21 mouse cellular contexts compared by ENCODE assay signal in genomic region chr14:20796643-20797042, GRCm38 (mm10). TPM values are rescaled to one million over a fixed set of nuclear protein-coding genes. Genes with fewer than 3 reads are reported as not detected.
DNase-seq lines count a peak whose midpoint lies in the region; ATAC-seq and TF ChIP-seq lines count a peak whose summit lies in the region.
"Had no signal": no experiment of that assay in that cellular context is flagged by ENCODE, and none has a peak within 500 bp of the region (broad histone marks: within the 10 kb centered on the region; RNA-seq: fewer than 3 reads in every experiment).

No protein-coding gene starts in this region.

- H3K36me3 ChIP-seq in hindbrain, embryonic 12.5 days, result peaks cover under 1% of the 10 kb centered on the region; the same call in 1 of the 2 replicates
- H3K36me3 ChIP-seq in neural tube, embryonic 13.5 days, result peaks cover 5% of the 10 kb centered on the region
- peaks cover 10% of the 10 kb centered on the region for H3K36me3 ChIP-seq in limb, embryonic 10.5 days
- H3K36me3 ChIP-seq: liver, embryonic 15.5 days had no signal

- ATAC-seq in hindbrain, embryonic 12.5 days (ENCODE audit: low FRiP score), result no peak
- peak; percentile 29; the same call in 1 of the 2 replicates for ATAC-seq in neural tube, embryonic 13.5 days (ENCODE audit: low read depth)

- no peak overlapping the region for H3K4me3 ChIP-seq in layer of hippocampus, adult 2 months
- no peak overlapping the region for H3K4me3 ChIP-seq in hindbrain, embryonic 12.5 days
- H3K4me3 ChIP-seq in neural tube, embryonic 13.5 days, result 0 out of 2 replicates have a peak overlapping the region, but pooled peaks have one; percentile 1
- H3K4me3 ChIP-seq in limb, embryonic 10.5 days, result no peak overlapping the region
- H3K4me3 ChIP-seq in gastrocnemius, adult 2 months, result no peak overlapping the region
- H3K4me3 ChIP-seq: embryonic facial prominence, embryonic 12.5 days; heart, embryonic 12.5 days; limb, embryonic 13.5 days; liver, embryonic 15.5 days had no signal

- WGBS in hindbrain, embryonic 12.5 days, result 41% methylated on average over 8 of the region's 8 CpGs
- WGBS in neural tube, embryonic 13.5 days, result 19% methylated on average over 8 of the region's 8 CpGs
- 65% methylated on average over 8 of the region's 8 CpGs for WGBS in limb, embryonic 10.5 days

- H3K27me3 ChIP-seq in hindbrain, embryonic 12.5 days, result no peaks in the 10 kb centered on the region
- H3K27me3 ChIP-seq in neural tube, embryonic 13.5 days, result no peaks in the 10 kb centered on the region
- no peaks in the 10 kb centered on the region for H3K27me3 ChIP-seq in limb, embryonic 10.5 days (ENCODE audit: low read depth, poor library complexity, severe bottlenecking)
- H3K27me3 ChIP-seq: embryonic facial prominence, embryonic 12.5 days; heart, embryonic 12.5 days; limb, embryonic 13.5 days had no signal

- peaks cover 39% of the 10 kb centered on the region for H3K4me1 ChIP-seq in hindbrain, embryonic 12.5 days
- peaks cover 50% of the 10 kb centered on the region for H3K4me1 ChIP-seq in neural tube, embryonic 13.5 days (replicated peaks)
- H3K4me1 ChIP-seq in limb, embryonic 10.5 days, result peaks cover 49% of the 10 kb centered on the region

- no peak for TF ChIP-seq CTCF in layer of hippocampus, adult 2 months (conservative IDR thresholded peaks at IDR 0.05)
- TF ChIP-seq CTCF in gastrocnemius, adult 2 months (IDR thresholded peaks at IDR 0.05), result no peak

- no peaks in the 10 kb centered on the region for H3K9me3 ChIP-seq in hindbrain, embryonic 12.5 days (replicated peaks)
- H3K9me3 ChIP-seq in neural tube, embryonic 13.5 days, result no peaks in the 10 kb centered on the region
- H3K9me3 ChIP-seq in limb, embryonic 10.5 days (replicated peaks), result no peaks in the 10 kb centered on the region
- H3K9me3 ChIP-seq: embryonic facial prominence, embryonic 12.5 days; heart, embryonic 12.5 days; limb, embryonic 13.5 days; liver, embryonic 15.5 days had no signal

- no peak overlapping the region for H3K9ac ChIP-seq in hindbrain, embryonic 12.5 days
- H3K9ac ChIP-seq in neural tube, embryonic 13.5 days, result no peak overlapping the region
- H3K9ac ChIP-seq: embryonic facial prominence, embryonic 12.5 days; heart, embryonic 12.5 days; liver, embryonic 15.5 days had no signal

- H3K27ac ChIP-seq in layer of hippocampus, adult 2 months, result peak overlapping the region; percentile 46; the same call in 1 of the 2 replicates
- 0 out of 2 replicates have a peak overlapping the region, but pooled peaks have one; percentile 40 for H3K27ac ChIP-seq in hindbrain, embryonic 12.5 days
- H3K27ac ChIP-seq in neural tube, embryonic 13.5 days (replicated peaks), result peak overlapping the region; percentile 72
- no peak overlapping the region for H3K27ac ChIP-seq in limb, embryonic 10.5 days
- H3K27ac ChIP-seq in gastrocnemius, adult 2 months, result no peak overlapping the region
- H3K27ac ChIP-seq: embryonic facial prominence, embryonic 12.5 days; limb, embryonic 13.5 days; liver, embryonic 15.5 days had no signal

- DNase-seq in layer of hippocampus, adult 2 months (ENCODE audit: low spot score in 2 of 2), result no peak
- DNase-seq in layer of hippocampus, adult 8-10 months (ENCODE audit: low spot score in 2 of 2), result no peak
- DNase-seq in induced T-regulatory cell, adult 2 months (ENCODE audit: low read depth), result peak; percentile 48
- DNase-seq in lung, postnatal 4 days, result no peak
- no peak for DNase-seq in limb, embryonic 10.5 days (ENCODE audit: low spot score)
- DNase-seq in gastrocnemius, adult 2 months, result no peak
- DNase-seq: cerebellum, postnatal 14 days; heart, postnatal 4 days; kidney, adult 18-20 months; kidney, postnatal 14 days; layer of hippocampus, adult 9-11 months; lung, postnatal 10 days; right cerebral cortex, postnatal 25 days; thymus, postnatal 36 days had no signal

- intact Hi-C loops in gastrocnemius, adult 2 months (cut with DNase I), result no loop called here

- no peak overlapping the region for H3K4me2 ChIP-seq in hindbrain, embryonic 12.5 days (replicated peaks)
- peak overlapping the region; percentile 27 for H3K4me2 ChIP-seq in neural tube, embryonic 13.5 days
- H3K4me2 ChIP-seq: embryonic facial prominence, embryonic 12.5 days; heart, embryonic 12.5 days; limb, embryonic 13.5 days; liver, embryonic 15.5 days had no signal

RNA-seq across cellular contexts. Expression of gene Camk2g, which starts 2.8 kb away (rescaled TPM):
- total RNA-seq in layer of hippocampus, adult 2 months (2021), result 100 to 1,000 TPM; 216 to 229 TPM
- 100 to 1,000 TPM; 247 to 278 (median 262) TPM for total RNA-seq in layer of hippocampus, adult 8-10 months (2022)
- 72.8 and 75.5 TPM in 2 replicates for polyA plus RNA-seq in hindbrain, embryonic 12.5 days (2016; fragmentation: Nextera tagmentation; extraction: Ambion mirVana)
- polyA plus RNA-seq in neural tube, embryonic 13.5 days (2015; fragmentation: Nextera tagmentation; extraction: Ambion mirVana), result 155 and 159 TPM in 2 replicates
- polyA plus RNA-seq in limb, embryonic 10.5 days (2016; fragmentation: Nextera tagmentation; extraction: Ambion mirVana), result 43.3 and 57.6 TPM in 2 replicates
- total RNA-seq in gastrocnemius, adult 2 months (2021), result 100 to 1,000 TPM; 162 to 163 TPM

RNA-seq across cellular contexts. Expression of gene Plau, which starts 39.8 kb away (rescaled TPM):
- 1 to 10 TPM; 3.2 to 4.2 TPM for total RNA-seq in layer of hippocampus, adult 2 months (2021)
- 10 to 100 TPM in 2 of 4 experiments, 1 to 10 TPM in 2; 4.1 to 26.9 (median 12.8) TPM for total RNA-seq in layer of hippocampus, adult 8-10 months (2022)
- 0.46 and 0.76 TPM in 2 replicates for polyA plus RNA-seq in hindbrain, embryonic 12.5 days (2016; fragmentation: Nextera tagmentation; extraction: Ambion mirVana)
- polyA plus RNA-seq in neural tube, embryonic 13.5 days (2015; fragmentation: Nextera tagmentation; extraction: Ambion mirVana), result 1.2 TPM in 2 replicates
- 0.54 and 0.55 TPM in 2 replicates for polyA plus RNA-seq in limb, embryonic 10.5 days (2016; fragmentation: Nextera tagmentation; extraction: Ambion mirVana)
- 10 to 100 TPM; 17.2 to 28.5 TPM for total RNA-seq in gastrocnemius, adult 2 months (2021)
- total RNA-seq: MEL had no signal

Comparison
In these comparisons a context has a peak if more than half of its experiments do, and no peak if none do; other contexts are left out.
1. H3K27ac ChIP-seq: peak in layer of hippocampus, adult 2 months (single experiment), hindbrain, embryonic 12.5 days (single experiment) and neural tube, embryonic 13.5 days (single experiment); none in limb, embryonic 10.5 days (single experiment) and gastrocnemius, adult 2 months (single experiment).